Mouse (Mus musculus) lung, adult 2 months (tissue): ENCODE data around the gene Hist1h3b.

Experiments
- CTCF ChIP-seq: fragments of 200-500 bp; IDR thresholded peaks from 2 replicates; pipeline ENCODE4 v1.5.1; 2011; ENCODE audit warnings: mild to moderate bottlenecking, low read length, control low read depth; ENCODE audit not compliant: insufficient read depth
- POLR2A ChIP-seq: fragments of 200-500 bp; IDR thresholded peaks from 2 replicates; pipeline ENCODE4 v1.6.1; 2011; ENCODE audit warnings: low read depth, mild to moderate bottlenecking, control low read depth, low read length, borderline replicate concordance; ENCODE audit errors: extremely low read depth

DNA sequence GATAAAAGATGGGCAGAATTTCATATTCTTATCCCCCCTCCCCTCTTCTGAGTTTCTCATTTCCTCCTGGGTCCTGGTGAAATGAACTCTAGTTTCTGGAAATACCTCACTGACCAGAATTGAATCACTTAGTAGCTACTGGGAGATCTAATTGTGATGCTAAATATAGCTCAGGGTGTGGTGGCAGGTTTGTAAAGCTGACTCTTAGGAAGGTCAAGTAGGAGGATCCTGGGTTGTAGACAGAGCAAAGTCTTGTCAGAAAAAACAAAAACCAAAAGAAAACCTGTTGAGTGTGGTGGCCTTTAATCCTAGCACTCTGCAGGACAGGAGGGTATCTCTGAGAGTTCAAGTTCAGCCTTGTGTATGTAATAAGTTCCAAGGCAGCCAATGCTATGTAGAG lies 10.1 kb upstream of the Hist1h3b start:
- no peak for TF ChIP-seq POLR2A
- no peak for TF ChIP-seq CTCF
